Mouse (Mus musculus): ENCODE results near the gene Hils1. TPM values are rescaled to one million over a fixed set of nuclear protein-coding genes. Genes with fewer than 3 reads are reported as not detected.

Gene Hils1
- polyA plus RNA-seq (2012; ENCODE audit: low replicate concordance) = not detected in 2 replicates

GRCm38 (mm10) chr11:94967419-94967818 is at the start of gene Hils1:
TSS of gene Hils1 (plus strand) at chr11:94967593.

GRCm38 (mm10) chr11:94936045-94936444 is 31.3 kb upstream of the Hils1 start, which contains the start of gene Col1a1:
TSS of gene Col1a1 (plus strand) at chr11:94936224.

GRCm38 (mm10) chr11:94976199-94976598 is 8.8 kb downstream of the Hils1 start, which contains the start of gene Sgca:
TSS of gene Sgca (minus strand) at chr11:94976327.

GRCm38 (mm10) chr11:94990749-94991577 is 23.6 kb downstream of the Hils1 start, which contains the start of gene Ppp1r9b:
TSS of gene Ppp1r9b (plus strand) at chr11:94991035.

GRCm38 (mm10) chr11:95009629-95010014 is 42.2 kb downstream of the Hils1 start, which contains the start of gene Samd14:
TSS of gene Samd14 (plus strand) at chr11:95009879.

Other genes starting within 250 kb of the Hils1 start
- gene Cdc34b, start 225.8 kb upstream of the Hils1 start, polyA plus RNA-seq (2012; ENCODE audit: low replicate concordance) = not detected in 2 replicates
- gene Tmem92, start 184.9 kb upstream of the Hils1 start, polyA plus RNA-seq (2012; ENCODE audit: low replicate concordance) = not detected in 2 replicates
- gene Col1a1, start 31.4 kb upstream of the Hils1 start, polyA plus RNA-seq (2012; ENCODE audit: low replicate concordance) = 0.81 and 0.82 TPM in 2 replicates
- gene Sgca, start 8.7 kb downstream of the Hils1 start, polyA plus RNA-seq (2012; ENCODE audit: low replicate concordance) = not detected in 2 replicates
- 224 and 401 TPM in 2 replicates for gene Ppp1r9b, start 23.4 kb downstream of the Hils1 start, polyA plus RNA-seq (2012; ENCODE audit: low replicate concordance)
- 14.1 and 40.7 TPM in 2 replicates for gene Samd14, start 42.3 kb downstream of the Hils1 start, polyA plus RNA-seq (2012; ENCODE audit: low replicate concordance)
- gene Pdk2, start 73.8 kb downstream of the Hils1 start, polyA plus RNA-seq (2012; ENCODE audit: low replicate concordance) = 15.5 and 21.2 TPM in 2 replicates
- 2.9 and 3.7 TPM in 2 replicates for gene Itga3, start 109.2 kb downstream of the Hils1 start, polyA plus RNA-seq (2012; ENCODE audit: low replicate concordance)
- gene Dlx3, start 152.5 kb downstream of the Hils1 start, polyA plus RNA-seq (2012; ENCODE audit: low replicate concordance) = 0.11 TPM in 1 of 2 replicates, not detected in the other
- not detected in 2 replicates for gene Dlx4, start 178.7 kb downstream of the Hils1 start, polyA plus RNA-seq (2012; ENCODE audit: low replicate concordance)

Measured in hematopoietic multipotent progenitor cell, adult 10-12 weeks (in vitro differentiated cells).